Mouse (Mus musculus) erythroblast, embryonic 14.5 days (primary cell): ENCODE results near the gene Cab39l.

Experiments
- GATA1 ChIP-seq: IDR thresholded peaks from 2 replicates; pipeline ENCODE4 v1.6.1; 2012; ENCODE audit warnings: low read length, inconsistent platforms, mixed read lengths
- TAL1 ChIP-seq: IDR thresholded peaks from 3 replicates; pipeline ENCODE4 v1.6.1; 2012; ENCODE audit warnings: low read length, inconsistent platforms, mixed read lengths

DNA sequence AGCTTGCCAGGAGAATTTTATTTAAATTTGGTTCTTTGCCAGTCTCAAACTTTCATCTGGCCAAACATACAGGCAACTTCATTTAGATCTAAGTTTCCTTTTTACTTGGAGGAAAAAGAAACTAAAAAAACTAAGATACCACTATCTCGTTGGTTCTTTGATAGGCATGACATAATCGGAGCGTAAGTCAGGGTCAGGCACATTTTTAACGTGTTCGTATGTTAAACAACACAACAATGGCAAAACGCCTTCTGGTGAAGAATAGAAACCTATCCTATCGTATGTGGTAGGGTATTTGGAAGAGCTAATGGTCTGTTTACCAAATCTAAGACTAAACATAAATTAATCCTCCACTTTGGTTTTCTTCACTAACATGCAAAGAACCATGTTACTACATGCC is 733 bp upstream of the Cab39l start:
- TF ChIP-seq GATA1 (no peak), TAL1 (no peak)
